18 mouse cellular contexts compared by ENCODE assay signal in the genomic region with DNA sequence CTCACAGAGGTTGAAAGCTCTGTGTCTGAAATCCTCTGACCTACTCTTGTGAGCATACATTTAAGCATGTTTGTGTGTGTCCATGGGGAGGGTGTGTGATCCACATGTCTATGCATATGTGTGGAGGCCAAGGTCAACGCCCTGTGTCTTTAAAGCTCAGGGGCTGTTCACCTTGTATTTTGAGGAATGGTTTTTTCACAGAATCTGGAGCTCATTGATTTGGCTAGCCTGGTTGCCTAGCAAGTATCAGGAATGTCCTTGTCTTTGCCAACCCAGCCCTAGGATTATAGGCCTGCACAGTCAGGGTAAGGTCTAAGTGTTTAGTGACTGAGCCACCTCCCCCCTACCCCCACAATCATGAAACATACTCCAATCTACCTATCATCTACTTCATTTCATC.
A peak's percentile ranks its signal among the peaks of the same experiment; 100 is the strongest.
DNase-seq lines count a peak whose midpoint lies in the region; ATAC-seq lines count a peak whose summit lies in the region.
"Had no signal": no experiment of that assay in that cellular context is flagged by ENCODE, and none has a peak within 500 bp of the region (broad histone marks: within the 10 kb centered on the region; RNA-seq: fewer than 3 reads in every experiment).

No protein-coding gene starts in this region.

- 75% methylated on average over 1 of the region's 1 CpGs for WGBS in forebrain, embryonic 11.5 days
- WGBS in forebrain, embryonic 16.5 days: 73% methylated on average over 1 of the region's 1 CpGs
- 96% methylated on average over 1 of the region's 1 CpGs for WGBS in kidney, embryonic 16.5 days
- 79% methylated on average over 1 of the region's 1 CpGs for WGBS in midbrain, embryonic 11.5 days
- 50% methylated on average over 1 of the region's 1 CpGs for WGBS in neural tube, embryonic 13.5 days

- peaks cover 15% of the 10 kb centered on the region; the same call in 1 of the 2 replicates for H3K4me1 ChIP-seq in forebrain, embryonic 11.5 days (replicated peaks; ENCODE audit: control insufficient read depth, insufficient read depth, low read length)
- H3K4me1 ChIP-seq in forebrain, embryonic 16.5 days (replicated peaks; ENCODE audit: control insufficient read depth, insufficient read depth, low read length): peaks cover 41% of the 10 kb centered on the region
- peaks cover 8% of the 10 kb centered on the region for H3K4me1 ChIP-seq in kidney, embryonic 16.5 days (ENCODE audit: insufficient read depth, low read length)
- peaks cover 33% of the 10 kb centered on the region for H3K4me1 ChIP-seq in midbrain, embryonic 11.5 days (ENCODE audit: control insufficient read depth, insufficient read depth, low read length)
- H3K4me1 ChIP-seq in neural tube, embryonic 13.5 days (replicated peaks): peaks cover 60% of the 10 kb centered on the region
- H3K4me1 ChIP-seq: liver, embryonic 12.5 days had no signal

- H3K4me3 ChIP-seq in forebrain, embryonic 11.5 days (ENCODE audit: low read depth, low read length): no peak overlapping the region
- no peak overlapping the region for H3K4me3 ChIP-seq in forebrain, embryonic 16.5 days (replicated peaks; ENCODE audit: low read length)
- no peak overlapping the region for H3K4me3 ChIP-seq in kidney, embryonic 16.5 days (ENCODE audit: low read length)
- no peak overlapping the region for H3K4me3 ChIP-seq in midbrain, embryonic 11.5 days (ENCODE audit: low read depth, low read length)
- H3K4me3 ChIP-seq in neural tube, embryonic 13.5 days: no peak overlapping the region
- H3K4me3 ChIP-seq: liver, embryonic 12.5 days had no signal

- no peak overlapping the region for H3K9ac ChIP-seq in forebrain, embryonic 11.5 days (ENCODE audit: low read length)
- no peak overlapping the region for H3K9ac ChIP-seq in forebrain, embryonic 16.5 days (replicated peaks; ENCODE audit: low read depth, low read length)
- H3K9ac ChIP-seq in kidney, embryonic 16.5 days (replicated peaks; ENCODE audit: low read length): no peak overlapping the region
- H3K9ac ChIP-seq in midbrain, embryonic 11.5 days (ENCODE audit: low read length): no peak overlapping the region
- H3K9ac ChIP-seq in neural tube, embryonic 13.5 days: no peak overlapping the region
- H3K9ac ChIP-seq: liver, embryonic 12.5 days; lung, embryonic 14.5 days had no signal

- H3K27me3 ChIP-seq in forebrain, embryonic 11.5 days (ENCODE audit: control insufficient read depth, insufficient read depth, low read length): no peaks in the 10 kb centered on the region
- no peaks in the 10 kb centered on the region for H3K27me3 ChIP-seq in forebrain, embryonic 16.5 days (replicated peaks; ENCODE audit: control insufficient read depth, insufficient read depth, low read length)
- H3K27me3 ChIP-seq in kidney, embryonic 16.5 days (ENCODE audit: insufficient read depth, low read length): no peaks in the 10 kb centered on the region
- H3K27me3 ChIP-seq in midbrain, embryonic 11.5 days (ENCODE audit: control insufficient read depth, insufficient read depth, low read length): no peaks in the 10 kb centered on the region
- H3K27me3 ChIP-seq in neural tube, embryonic 13.5 days: no peaks in the 10 kb centered on the region
- H3K27me3 ChIP-seq: liver, embryonic 12.5 days had no signal

- DNase-seq in forebrain, embryonic 11.5 days (ENCODE audit: low spot score): no peak
- no peak for DNase-seq in kidney, postnatal 25 days
- no peak for DNase-seq in midbrain, embryonic 11.5 days (ENCODE audit: low spot score, missing footprints)
- no peak for DNase-seq in cerebellum, postnatal 36 days
- no peak for DNase-seq in cerebellum, postnatal 10 days
- DNase-seq: adrenal gland, adult 8-10 months; cerebellum, adult 11-12 months; gastrocnemius, postnatal 10 days; kidney, postnatal 10 days; layer of hippocampus, adult 9-11 months; lung, embryonic 14.5 days; spleen, adult 18-20 months; thymus, adult 18-20 months had no signal

- H3K4me2 ChIP-seq in forebrain, embryonic 11.5 days (ENCODE audit: low read depth, low read length, severe bottlenecking): no peak overlapping the region
- H3K4me2 ChIP-seq in forebrain, embryonic 16.5 days (ENCODE audit: low read length): no peak overlapping the region
- H3K4me2 ChIP-seq in kidney, embryonic 16.5 days (replicated peaks; ENCODE audit: low read depth, low read length): no peak overlapping the region
- no peak overlapping the region for H3K4me2 ChIP-seq in midbrain, embryonic 11.5 days
- H3K4me2 ChIP-seq in neural tube, embryonic 13.5 days: no peak overlapping the region
- H3K4me2 ChIP-seq: liver, embryonic 12.5 days; lung, embryonic 14.5 days had no signal

- H3K27ac ChIP-seq in forebrain, embryonic 11.5 days (ENCODE audit: low read depth, low read length): peak overlapping the region; percentile 62; the same call in 1 of the 2 replicates
- no peak overlapping the region for H3K27ac ChIP-seq in forebrain, embryonic 16.5 days (ENCODE audit: low read length)
- 0 out of 2 replicates have a peak overlapping the region, but pooled peaks have one; percentile 0 for H3K27ac ChIP-seq in kidney, embryonic 16.5 days (ENCODE audit: low read length)
- peak overlapping the region; percentile 67 for H3K27ac ChIP-seq in midbrain, embryonic 11.5 days (ENCODE audit: low read depth, low read length)
- H3K27ac ChIP-seq in neural tube, embryonic 13.5 days (replicated peaks): peak overlapping the region; percentile 86
- H3K27ac ChIP-seq: liver, embryonic 12.5 days had no signal

- no peak for ATAC-seq in forebrain, embryonic 11.5 days (replicated peaks; ENCODE audit: low FRiP score)
- ATAC-seq in forebrain, embryonic 16.5 days: no peak
- no peak for ATAC-seq in kidney, embryonic 16.5 days (ENCODE audit: low FRiP score, low TSS enrichment)
- ATAC-seq in midbrain, embryonic 11.5 days (ENCODE audit: low FRiP score): peak; percentile 38; the same call in 1 of the 2 replicates
- ATAC-seq in neural tube, embryonic 13.5 days (ENCODE audit: low read depth): no peak
- ATAC-seq: inflammation-experienced regulatory T-cells, adult 6 months; liver, embryonic 12.5 days had no signal

- no peaks in the 10 kb centered on the region for H3K9me3 ChIP-seq in forebrain, embryonic 11.5 days (ENCODE audit: control insufficient read depth, low read length)
- no peaks in the 10 kb centered on the region for H3K9me3 ChIP-seq in forebrain, embryonic 16.5 days (ENCODE audit: control insufficient read depth, low read length)
- H3K9me3 ChIP-seq in kidney, embryonic 16.5 days (ENCODE audit: low read length): no peaks in the 10 kb centered on the region
- no peaks in the 10 kb centered on the region for H3K9me3 ChIP-seq in midbrain, embryonic 11.5 days (ENCODE audit: control insufficient read depth, low read length)
- no peaks in the 10 kb centered on the region for H3K9me3 ChIP-seq in neural tube, embryonic 13.5 days
- H3K9me3 ChIP-seq: liver, embryonic 12.5 days had no signal

- H3K36me3 ChIP-seq in forebrain, embryonic 11.5 days (ENCODE audit: control insufficient read depth, insufficient read depth, low read length): no peaks in the 10 kb centered on the region
- no peaks in the 10 kb centered on the region for H3K36me3 ChIP-seq in forebrain, embryonic 16.5 days (ENCODE audit: control insufficient read depth, insufficient read depth)
- no peaks in the 10 kb centered on the region for H3K36me3 ChIP-seq in kidney, embryonic 16.5 days (ENCODE audit: insufficient read depth, low read length)
- no peaks in the 10 kb centered on the region for H3K36me3 ChIP-seq in midbrain, embryonic 11.5 days (ENCODE audit: control insufficient read depth, insufficient read depth, low read length)
- H3K36me3 ChIP-seq in neural tube, embryonic 13.5 days: no peaks in the 10 kb centered on the region
- H3K36me3 ChIP-seq: liver, embryonic 12.5 days had no signal
